Mouse (Mus musculus) ES-E14 (cell line): ENCODE results near the gene Flnc. TPM values are rescaled to one million over a fixed set of nuclear protein-coding genes. Genes with fewer than 3 reads are reported as not detected.

Experiments used
- DNase-seq: peaks from one replicate; pipeline ENCODE4 v3.0.0-alpha.2; 2013; ENCODE audit warnings: low read depth, low spot score
- H3K27ac ChIP-seq: 2 replicates; pipeline ENCODE4 v1.5.1; 2012; ENCODE audit warnings: low read depth, mild to moderate bottlenecking, low read length, moderate library complexity, mixed read lengths; ENCODE audit not compliant: poor library complexity, insufficient read depth, severe bottlenecking
- H3K36me3 ChIP-seq: 2 replicates; pipeline ENCODE4 v1.6.1; 2012; ENCODE audit warnings: mild to moderate bottlenecking, low read length, moderate library complexity, mixed read lengths; ENCODE audit not compliant: control insufficient read depth, poor library complexity, insufficient read depth, severe bottlenecking
- H3K4me1 ChIP-seq, 2 experiments: fragments of 150-350 bp in 1 of 2; sonication (generic) in 1 of 2; 2 replicates each; pipeline ENCODE4 v1.6.1; 2012; ENCODE audit warnings: low read length in 2 of 2, mild to moderate bottlenecking in 1 of 2, mixed read lengths in 1 of 2; ENCODE audit not compliant: control insufficient read depth in 2 of 2, insufficient read depth in 2 of 2, poor library complexity in 1 of 2
- H3K4me3 ChIP-seq, 2 experiments: fragments of 150-350 bp in 1 of 2; sonication (generic) in 1 of 2; 2 replicates each; pipeline ENCODE4 v1.5.1; 2012; ENCODE audit warnings: low read length in 2 of 2, low read depth in 1 of 2, mild to moderate bottlenecking in 1 of 2, mixed read lengths in 1 of 2; ENCODE audit not compliant: insufficient read depth in 1 of 2, poor library complexity in 1 of 2, severe bottlenecking in 1 of 2
- H3K9ac ChIP-seq: 2 replicates; pipeline ENCODE4 v1.6.1; 2012; ENCODE audit warnings: low read depth, mild to moderate bottlenecking, low read length, mixed read lengths; ENCODE audit not compliant: poor library complexity, insufficient read depth, severe bottlenecking
- H3K9me3 ChIP-seq: fragments of 150-350 bp; sonication (generic); 2 replicates; pipeline ENCODE4 v1.6.1; 2012; ENCODE audit warnings: low read depth, mild to moderate bottlenecking, low read length; ENCODE audit not compliant: control insufficient read depth, insufficient read depth
- CHD2 ChIP-seq: IDR thresholded peaks from 2 replicates; pipeline ENCODE4 v1.6.1; 2014; ENCODE audit warnings: mild to moderate bottlenecking, low read depth, low read length, inconsistent platforms
- HCFC1 ChIP-seq: IDR thresholded peaks from 2 replicates; pipeline ENCODE4 v1.6.1; 2012; ENCODE audit warnings: low read length, inconsistent platforms, borderline replicate concordance; ENCODE audit not compliant: insufficient read depth
- MAFK ChIP-seq: IDR thresholded peaks from 2 replicates; pipeline ENCODE4 v1.6.1; 2014; ENCODE audit warnings: mild to moderate bottlenecking, low read depth, low read length, inconsistent platforms; ENCODE audit not compliant: insufficient read depth
- ZC3H11A ChIP-seq: IDR thresholded peaks from 2 replicates; pipeline ENCODE4 v1.6.1; 2012; ENCODE audit warnings: low read depth, mild to moderate bottlenecking, inconsistent platforms, low read length, borderline replicate concordance
- ZNF384 ChIP-seq: IDR thresholded peaks from 2 replicates; pipeline ENCODE4 v1.6.1; 2012; ENCODE audit warnings: low read depth, low read length, inconsistent platforms
- in situ Hi-C, 2 experiments: fragments of 600-800 bp; cut with MboI; formaldehyde crosslinking; loops; one replicate each; pipeline ENCODE4 v1.15.1; 2025; ENCODE audit warnings: low sequenced_read_pairs in 2 of 2, inconsistent platforms in 1 of 2; ENCODE audit not compliant: unreplicated experiment in 2 of 2
- total RNA-seq: library from RNA; depleted of rRNA; stranded (reverse); fragments of 300-350 nt; gene quantifications from 2 replicates; pipeline ENCODE4 v1.2.3, GENCODE M21; 2012

Flnc gene
- total RNA-seq, 1 experiment = 86.4 TPM

DNA sequence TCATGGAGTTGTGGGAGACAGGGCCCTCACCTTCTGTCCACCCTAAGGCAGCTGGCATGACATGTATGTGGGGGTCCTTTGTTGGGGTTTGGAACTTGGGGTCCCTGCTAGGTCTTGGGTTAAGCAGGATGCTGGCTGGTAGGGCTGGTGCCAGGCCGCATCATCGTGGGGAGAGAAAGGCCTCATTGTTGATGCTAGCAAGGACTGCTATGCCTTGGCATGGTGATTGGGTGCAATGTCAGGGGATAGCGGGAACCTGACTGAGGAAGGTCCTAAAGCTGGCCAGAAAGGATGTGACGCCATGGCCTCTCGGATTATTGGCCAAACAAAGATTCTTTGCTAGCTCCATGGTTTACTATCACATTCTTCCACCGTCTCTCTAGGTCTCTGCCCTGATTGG, 6.7 kb downstream of the Flnc start:
- no peak overlapping the region for H3K4me3 ChIP-seq
- in situ Hi-C loops = no loop called here
- H3K9ac ChIP-seq = no peak overlapping the region
- H3K36me3 ChIP-seq = no peaks in the 10 kb centered on the region; the same call in 1 of the 2 replicates
- H3K27ac ChIP-seq = no peak overlapping the region
- no peak for TF ChIP-seq ZC3H11A
- no peak for DNase-seq
- no peaks in the 10 kb centered on the region for H3K9me3 ChIP-seq
- H3K4me1 ChIP-seq = peaks cover 0 to 16% of the 10 kb centered on the region in 2 experiments; a peak in 2 of 4 replicates

GRCm38 (mm10) chr6:29444773-29445172, 11.7 kb downstream of the Flnc start:
- Histone ChIP-seq H3K36me3 (peaks cover 4% of the 10 kb centered on the region; the same call in 1 of the 2 replicates), H3K4me1 (peaks cover 0 to 3% of the 10 kb centered on the region in 2 experiments; a peak in 2 of 4 replicates), H3K4me3 (no peak overlapping the region), H3K9me3 (no peaks in the 10 kb centered on the region), H3K27ac (no peak overlapping the region), H3K9ac (no peak overlapping the region)
- TF ChIP-seq MAFK = peak; percentile 5; the same call in 1 of the 2 replicates
- no peak for TF ChIP-seq ZNF384
- no peak for TF ChIP-seq ZC3H11A
- no peak for TF ChIP-seq CHD2
- TF ChIP-seq HCFC1 = no peak
- peak; percentile 48 for DNase-seq
- in situ Hi-C loops = no loop called here

DNA sequence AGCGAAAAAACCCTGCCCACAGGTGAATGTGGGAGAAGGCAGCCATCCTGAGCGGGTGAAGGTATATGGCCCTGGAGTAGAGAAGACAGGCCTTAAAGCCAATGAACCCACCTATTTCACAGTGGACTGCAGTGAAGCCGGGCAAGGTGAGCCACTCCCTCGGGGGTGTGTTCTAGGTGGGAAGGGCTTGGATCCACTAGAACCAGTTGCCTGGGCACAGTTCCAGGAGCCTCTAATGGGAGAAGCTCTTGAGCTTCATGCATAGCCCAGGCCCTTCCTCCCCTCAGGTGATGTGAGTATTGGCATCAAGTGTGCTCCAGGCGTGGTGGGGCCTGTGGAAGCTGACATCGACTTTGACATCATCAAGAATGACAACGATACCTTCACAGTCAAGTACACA, 12.3 kb downstream of the Flnc start:
- in situ Hi-C loops = no loop called here
- Histone ChIP-seq H3K9me3 (no peaks in the 10 kb centered on the region), H3K36me3 (peaks cover 4% of the 10 kb centered on the region; the same call in 1 of the 2 replicates), H3K4me3 (no peak overlapping the region), H3K4me1 (peaks cover 2 to 3% of the 10 kb centered on the region in 2 experiments; a peak in 3 of 4 replicates), H3K9ac (no peak overlapping the region), H3K27ac (no peak overlapping the region)
- TF ChIP-seq HCFC1 (no peak), CHD2 (no peak), MAFK (no peak)
- DNase-seq = no peak

DNA sequence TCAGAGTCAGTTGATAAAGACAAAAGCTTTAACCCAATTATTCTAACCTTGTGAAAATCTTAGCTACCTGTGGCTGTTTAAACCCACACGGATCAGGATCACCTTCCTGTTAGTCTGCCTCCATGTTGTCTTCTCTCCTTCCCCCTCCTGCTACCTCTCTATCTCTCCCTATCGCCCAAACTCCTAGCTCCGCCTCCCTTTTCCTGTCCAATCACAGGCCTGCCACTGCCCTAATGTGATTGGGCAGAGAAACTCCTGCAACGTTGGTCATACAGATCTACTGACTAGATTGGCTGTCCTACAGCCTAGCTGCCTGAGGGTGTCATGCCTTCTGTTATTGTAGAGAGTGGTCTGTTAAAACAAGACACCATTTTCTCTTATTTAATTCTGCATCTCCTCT, 16.8 kb downstream of the Flnc start:
- Histone ChIP-seq H3K9me3 (no peaks in the 10 kb centered on the region), H3K9ac (no peak overlapping the region), H3K27ac (no peak overlapping the region), H3K36me3 (peaks cover 4% of the 10 kb centered on the region; the same call in 1 of the 2 replicates), H3K4me1 (peaks cover 0 to 2% of the 10 kb centered on the region in 2 experiments; a peak in 3 of 4 replicates), H3K4me3 (peak overlapping the region in 1 of 2 experiments; percentile 77; a peak in 3 of 4 replicates)
- peak; percentile 71 for DNase-seq
- TF ChIP-seq CHD2 (no peak), MAFK (no peak), ZC3H11A (no peak), HCFC1 (no peak), ZNF384 (no peak)
- in situ Hi-C loops = no loop called here

- peaks cover 4% of the 10 kb centered on the region; the same call in 1 of the 2 replicates for H3K36me3 ChIP-seq
- in situ Hi-C loops = no loop called here
These were observed 17.6 kb downstream of the Flnc start for GRCm38 (mm10) chr6:29450667-29451066.

More at GRCm38 (mm10) chr6:29450667-29451066, 17.6 kb downstream of the Flnc start:
- no peak for TF ChIP-seq CHD2
- peaks cover 0 to 2% of the 10 kb centered on the region in 2 experiments; a peak in 3 of 4 replicates for H3K4me1 ChIP-seq
- DNase-seq = no peak
- no peak overlapping the region for H3K9ac ChIP-seq
- no peak overlapping the region for H3K27ac ChIP-seq
- no peak overlapping the region for H3K4me3 ChIP-seq
- H3K9me3 ChIP-seq = no peaks in the 10 kb centered on the region
